Mouse (Mus musculus): ENCODE data around the gene Magi1.

DNA sequence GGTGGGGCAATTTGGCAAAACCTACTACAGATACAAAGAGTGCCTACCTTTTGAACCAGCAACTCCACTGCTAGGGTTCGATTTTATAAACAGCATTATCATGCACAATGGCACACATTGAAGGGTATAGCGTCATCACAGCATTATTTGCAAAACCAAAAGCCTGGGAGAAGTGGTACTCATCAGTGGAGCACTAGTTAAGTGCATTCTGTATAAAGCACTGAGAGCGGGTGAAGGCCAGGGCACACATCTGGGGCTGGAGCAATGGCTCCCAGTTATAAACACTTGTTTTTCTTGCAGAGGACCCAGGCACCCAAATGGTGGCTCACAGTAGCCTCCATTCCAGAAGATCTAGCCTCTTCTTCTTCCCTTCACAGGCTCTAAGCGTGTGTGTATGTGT is 67.9 kb downstream of the Magi1 start:
- no peak for TF ChIP-seq CTCF (IDR thresholded peaks at IDR 0.05; ENCODE audit: borderline replicate concordance, insufficient read depth, low read length)
- TF ChIP-seq POLR2A (IDR thresholded peaks at IDR 0.05; ENCODE audit: low read depth, low read length): no peak
